Mouse (Mus musculus): Measurements from ENCODE around the gene Dbi. TPM values are rescaled to one million over a fixed set of nuclear protein-coding genes. Genes with fewer than 3 reads are reported as not detected.
"Not testable (repeated sequence)": the region's sequence is repeated elsewhere in the genome, so short reads cannot be mapped to it uniquely, and the experiment has no call there.

Gene Dbi
- polyA plus RNA-seq, 1 experiment from 2014 or later, result 759 TPM

- H3K4me3 ChIP-seq (replicated peaks; ENCODE audit: low read depth, low read length), result no peak overlapping the region
- H3K4me2 ChIP-seq (ENCODE audit: low read length), result no peak overlapping the region
- DNase-seq, result no peak
- H3K9me3 ChIP-seq (ENCODE audit: control insufficient read depth, low read length), result no peaks in the 10 kb centered on the region
- 69% methylated on average over 6 of the region's 6 CpGs for WGBS
- no peaks in the 10 kb centered on the region for H3K36me3 ChIP-seq (ENCODE audit: control insufficient read depth, insufficient read depth, low read length)
- no peak overlapping the region for H3K9ac ChIP-seq (replicated peaks; ENCODE audit: low read length)
- no peak for ATAC-seq (ENCODE audit: low FRiP score, low TSS enrichment)
- no peaks in the 10 kb centered on the region for H3K4me1 ChIP-seq (ENCODE audit: control insufficient read depth, insufficient read depth, low read length)
- H3K27ac ChIP-seq (replicated peaks; ENCODE audit: low read depth, low read length), result no peak overlapping the region
- H3K27me3 ChIP-seq (ENCODE audit: control insufficient read depth, insufficient read depth, low read length), result no peaks in the 10 kb centered on the region
Measured at GRCm38 (mm10) chr1:120099483-120099882, 21.4 kb downstream of the Dbi start.

GRCm38 (mm10) chr1:120098327-120098726, 22.6 kb downstream of the Dbi start:
- no peaks in the 10 kb centered on the region for H3K9me3 ChIP-seq (ENCODE audit: control insufficient read depth, low read length)
- H3K36me3 ChIP-seq (ENCODE audit: control insufficient read depth, insufficient read depth, low read length), result no peaks in the 10 kb centered on the region
- no peaks in the 10 kb centered on the region for H3K27me3 ChIP-seq (ENCODE audit: control insufficient read depth, insufficient read depth, low read length)
- ATAC-seq (ENCODE audit: low FRiP score, low TSS enrichment) (no peak), DNase-seq (peak; percentile 71)
- no peak overlapping the region for H3K9ac ChIP-seq (replicated peaks; ENCODE audit: low read length)
- no peaks in the 10 kb centered on the region for H3K4me1 ChIP-seq (ENCODE audit: control insufficient read depth, insufficient read depth, low read length)
- no peak overlapping the region for H3K4me2 ChIP-seq (ENCODE audit: low read length)
- 13% methylated on average over 7 of the region's 7 CpGs for WGBS
- H3K27ac ChIP-seq (replicated peaks; ENCODE audit: low read depth, low read length), result no peak overlapping the region
- H3K4me3 ChIP-seq (replicated peaks; ENCODE audit: low read depth, low read length), result no peak overlapping the region

- no peaks in the 10 kb centered on the region for H3K27me3 ChIP-seq (ENCODE audit: control insufficient read depth, insufficient read depth, low read length)
- no peak overlapping the region for H3K9ac ChIP-seq (replicated peaks; ENCODE audit: low read length)
- WGBS, result 62% methylated on average over 3 of the region's 3 CpGs
- H3K4me2 ChIP-seq (ENCODE audit: low read length), result no peak overlapping the region
- H3K4me3 ChIP-seq (replicated peaks; ENCODE audit: low read depth, low read length), result no peak overlapping the region
- H3K4me1 ChIP-seq (ENCODE audit: control insufficient read depth, insufficient read depth, low read length), result no peaks in the 10 kb centered on the region
- H3K36me3 ChIP-seq (ENCODE audit: control insufficient read depth, insufficient read depth, low read length), result no peaks in the 10 kb centered on the region
- ATAC-seq (ENCODE audit: low FRiP score, low TSS enrichment) (no peak), DNase-seq (no peak)
- H3K27ac ChIP-seq (replicated peaks; ENCODE audit: low read depth, low read length), result no peak overlapping the region
- 0 out of 2 replicates have a peak, but pooled peaks cover 3% of the 10 kb centered on the region for H3K9me3 ChIP-seq (ENCODE audit: control insufficient read depth, low read length)
Measured at GRCm38 (mm10) chr1:120094920-120095319, 26.0 kb downstream of the Dbi start.

- not testable (repeated sequence) for ATAC-seq (ENCODE audit: low FRiP score, low TSS enrichment); H3K36me3 ChIP-seq (ENCODE audit: control insufficient read depth, insufficient read depth, low read length); H3K27me3 ChIP-seq (ENCODE audit: control insufficient read depth, insufficient read depth, low read length); H3K4me1 ChIP-seq (ENCODE audit: control insufficient read depth, insufficient read depth, low read length); H3K4me3 ChIP-seq (replicated peaks; ENCODE audit: low read depth, low read length); H3K4me2 ChIP-seq (ENCODE audit: low read length); H3K27ac ChIP-seq (replicated peaks; ENCODE audit: low read depth, low read length); H3K9me3 ChIP-seq (ENCODE audit: control insufficient read depth, low read length); H3K9ac ChIP-seq (replicated peaks; ENCODE audit: low read length)
- 54% methylated on average over 11 of the region's 14 CpGs for WGBS
- DNase-seq, result peak; percentile 86
Measured at GRCm38 (mm10) chr1:120093482-120094134, 27.3 kb downstream of the Dbi start.

GRCm38 (mm10) chr1:120090880-120091570, 29.9 kb downstream of the Dbi start:
- Histone ChIP-seq H3K9ac (replicated peaks; ENCODE audit: low read length) (no peak overlapping the region), H3K4me1 (ENCODE audit: control insufficient read depth, insufficient read depth, low read length) (no peaks in the 10 kb centered on the region)

GRCm38 (mm10) chr1:120089180-120089579, 31.7 kb downstream of the Dbi start:
- Histone ChIP-seq H3K4me3 (replicated peaks; ENCODE audit: low read depth, low read length) (no peak overlapping the region), H3K4me2 (ENCODE audit: low read length) (no peak overlapping the region), H3K9me3 (ENCODE audit: control insufficient read depth, low read length) (0 out of 2 replicates have a peak, but pooled peaks cover 3% of the 10 kb centered on the region), H3K9ac (replicated peaks; ENCODE audit: low read length) (no peak overlapping the region), H3K27ac (replicated peaks; ENCODE audit: low read depth, low read length) (no peak overlapping the region), H3K36me3 (ENCODE audit: control insufficient read depth, insufficient read depth, low read length) (no peaks in the 10 kb centered on the region), H3K4me1 (ENCODE audit: control insufficient read depth, insufficient read depth, low read length) (no peaks in the 10 kb centered on the region), H3K27me3 (ENCODE audit: control insufficient read depth, insufficient read depth, low read length) (no peaks in the 10 kb centered on the region)
- WGBS, result 7% methylated on average over 5 of the region's 5 CpGs
- DNase-seq (no peak), ATAC-seq (ENCODE audit: low FRiP score, low TSS enrichment) (no peak)

More at GRCm38 (mm10) chr1:120090880-120091570, 29.9 kb downstream of the Dbi start:
- Histone ChIP-seq H3K9me3 (ENCODE audit: control insufficient read depth, low read length) (0 out of 2 replicates have a peak, but pooled peaks cover 3% of the 10 kb centered on the region), H3K27ac (replicated peaks; ENCODE audit: low read depth, low read length) (no peak overlapping the region), H3K36me3 (ENCODE audit: control insufficient read depth, insufficient read depth, low read length) (no peaks in the 10 kb centered on the region), H3K27me3 (ENCODE audit: control insufficient read depth, insufficient read depth, low read length) (no peaks in the 10 kb centered on the region), H3K4me3 (replicated peaks; ENCODE audit: low read depth, low read length) (no peak overlapping the region), H3K4me2 (ENCODE audit: low read length) (no peak overlapping the region)
- WGBS, result 87% methylated on average over 8 of the region's 8 CpGs
- no peak for DNase-seq
- ATAC-seq (ENCODE audit: low FRiP score, low TSS enrichment), result no peak

GRCm38 (mm10) chr1:120086644-120087043, 34.2 kb downstream of the Dbi start:
- H3K4me2 ChIP-seq (ENCODE audit: low read length), result no peak overlapping the region
- H3K9ac ChIP-seq (replicated peaks; ENCODE audit: low read length), result no peak overlapping the region
- DNase-seq (peak; percentile 21), ATAC-seq (ENCODE audit: low FRiP score, low TSS enrichment) (no peak)
- H3K4me1 ChIP-seq (ENCODE audit: control insufficient read depth, insufficient read depth, low read length), result no peaks in the 10 kb centered on the region
- H3K36me3 ChIP-seq (ENCODE audit: control insufficient read depth, insufficient read depth, low read length), result no peaks in the 10 kb centered on the region
- H3K27ac ChIP-seq (replicated peaks; ENCODE audit: low read depth, low read length), result no peak overlapping the region
- no peak overlapping the region for H3K4me3 ChIP-seq (replicated peaks; ENCODE audit: low read depth, low read length)
- H3K9me3 ChIP-seq (ENCODE audit: control insufficient read depth, low read length), result no peaks in the 10 kb centered on the region
- WGBS, result 48% methylated on average over 13 of the region's 13 CpGs
- H3K27me3 ChIP-seq (ENCODE audit: control insufficient read depth, insufficient read depth, low read length), result no peaks in the 10 kb centered on the region

GRCm38 (mm10) chr1:120085696-120086095, 35.2 kb downstream of the Dbi start:
- Histone ChIP-seq H3K4me3 (replicated peaks; ENCODE audit: low read depth, low read length) (no peak overlapping the region), H3K4me1 (ENCODE audit: control insufficient read depth, insufficient read depth, low read length) (no peaks in the 10 kb centered on the region), H3K36me3 (ENCODE audit: control insufficient read depth, insufficient read depth, low read length) (no peaks in the 10 kb centered on the region), H3K4me2 (ENCODE audit: low read length) (no peak overlapping the region), H3K27ac (replicated peaks; ENCODE audit: low read depth, low read length) (no peak overlapping the region), H3K27me3 (ENCODE audit: control insufficient read depth, insufficient read depth, low read length) (no peaks in the 10 kb centered on the region), H3K9ac (replicated peaks; ENCODE audit: low read length) (no peak overlapping the region), H3K9me3 (ENCODE audit: control insufficient read depth, low read length) (no peaks in the 10 kb centered on the region)
- ATAC-seq (ENCODE audit: low FRiP score, low TSS enrichment) (no peak), DNase-seq (no peak)
- 60% methylated on average over 3 of the region's 3 CpGs for whole genome bisulfite sequencing

Data from midbrain, embryonic 14.5 days (tissue).